In genomic region chr13:98366469-98367275, GRCm38 (mm10) we compare ENCODE assay signal across 8 mouse cellular contexts. TPM values are rescaled to one million over a fixed set of nuclear protein-coding genes. Genes with fewer than 3 reads are reported as not detected.
DNase-seq lines count a peak whose midpoint lies in the region; ATAC-seq and TF ChIP-seq lines count a peak whose summit lies in the region.

No protein-coding gene starts in this region.

- peak overlapping the region; percentile 7; the same call in 1 of the 2 replicates for H3K4me3 ChIP-seq in heart, postnatal 0 days (ENCODE audit: low read depth, low read length)
- H3K4me3 ChIP-seq in hindbrain, embryonic 14.5 days (replicated peaks; ENCODE audit: low read length) = no peak overlapping the region
- no peak overlapping the region for H3K4me3 ChIP-seq in myocyte

- H3K9me3 ChIP-seq in heart, postnatal 0 days (replicated peaks; ENCODE audit: control insufficient read depth, low read length) = no peaks in the 10 kb centered on the region
- 0 out of 2 replicates have a peak, but pooled peaks cover 4% of the 10 kb centered on the region for H3K9me3 ChIP-seq in hindbrain, embryonic 14.5 days (ENCODE audit: control insufficient read depth, low read length)

- H3K4me1 ChIP-seq in heart, postnatal 0 days (ENCODE audit: control insufficient read depth, insufficient read depth) = no peaks in the 10 kb centered on the region
- H3K4me1 ChIP-seq in hindbrain, embryonic 14.5 days (replicated peaks; ENCODE audit: control insufficient read depth, insufficient read depth, low read length) = no peaks in the 10 kb centered on the region

- no peak overlapping the region for H3K9ac ChIP-seq in heart, postnatal 0 days (replicated peaks; ENCODE audit: low read depth, low read length)
- no peak overlapping the region for H3K9ac ChIP-seq in hindbrain, embryonic 14.5 days

- no peak for TF ChIP-seq CTCF in heart, postnatal 0 days (IDR thresholded peaks at IDR 0.05; ENCODE audit: low read depth)

- ATAC-seq in heart, postnatal 0 days (ENCODE audit: insufficient read depth, low read depth) = no peak
- ATAC-seq in hindbrain, embryonic 14.5 days (ENCODE audit: low FRiP score) = no peak

- TF ChIP-seq EP300 in heart, postnatal 0 days (IDR thresholded peaks at IDR 0.05; ENCODE audit: low read depth) = no peak

- H3ac ChIP-seq in myocyte (ENCODE audit: control insufficient read depth, insufficient read length) = no peak overlapping the region

- DNase-seq in heart, postnatal 0 days (ENCODE audit: low spot score) = no peak
- no peak for DNase-seq in heart, adult 18-20 months
- peak; percentile 58 for DNase-seq in embryo, embryonic 10 days (ENCODE audit: low spot score)
- DNase-seq in hindbrain, embryonic 14.5 days (ENCODE audit: low spot score) = no peak
- no peak for DNase-seq in left cerebral cortex, adult 8-10 months (ENCODE audit: low spot score in 2 of 2)
- no peak for DNase-seq in spleen, postnatal 36 days (ENCODE audit: low spot score in 2 of 2)
- no peak for DNase-seq in ovary, postnatal 14 days (ENCODE audit: low spot score)

- no peak overlapping the region for H3K27ac ChIP-seq in heart, postnatal 0 days (ENCODE audit: low read depth)
- no peak overlapping the region for H3K27ac ChIP-seq in hindbrain, embryonic 14.5 days

- H3K36me3 ChIP-seq in heart, postnatal 0 days (replicated peaks; ENCODE audit: control insufficient read depth, insufficient read depth, low read length) = no peaks in the 10 kb centered on the region
- H3K36me3 ChIP-seq in hindbrain, embryonic 14.5 days (replicated peaks; ENCODE audit: control insufficient read depth, insufficient read depth) = no peaks in the 10 kb centered on the region
- H3K36me3 ChIP-seq in myocyte (ENCODE audit: control insufficient read depth, insufficient read depth) = no peaks in the 10 kb centered on the region

- no peak for TF ChIP-seq POLR2A in myocyte (IDR thresholded peaks at IDR 0.05; ENCODE audit: insufficient read length, low read depth)

- 2% methylated on average over 43 of the region's 43 CpGs for WGBS in heart, postnatal 0 days
- WGBS in hindbrain, embryonic 14.5 days = 2% methylated on average over 43 of the region's 43 CpGs

- H3K4me2 ChIP-seq in heart, postnatal 0 days (ENCODE audit: low read depth, low read length) = peak overlapping the region; percentile 1; the same call in 1 of the 2 replicates
- H3K4me2 ChIP-seq in hindbrain, embryonic 14.5 days (replicated peaks) = peak overlapping the region; percentile 25
- H3K4me2 ChIP-seq in myocyte (ENCODE audit: low read depth) = peak overlapping the region; percentile 18

- H3K79me2 ChIP-seq in myocyte (ENCODE audit: control insufficient read depth, insufficient read depth) = no peaks in the 10 kb centered on the region

- peaks cover 91% of the 10 kb centered on the region for H3K27me3 ChIP-seq in heart, postnatal 0 days (ENCODE audit: control insufficient read depth, insufficient read depth, low read length)
- peaks cover 92% of the 10 kb centered on the region for H3K27me3 ChIP-seq in hindbrain, embryonic 14.5 days (ENCODE audit: control insufficient read depth, insufficient read depth, low read length)
- peaks cover 25% of the 10 kb centered on the region for H3K27me3 ChIP-seq in myocyte (ENCODE audit: control insufficient read depth, insufficient read depth, insufficient read length)

TF ChIP-seq in myocyte, 11 proteins besides CTCF, POLR2A, EP300 and RAD21:
- TF ChIP-seq MAX (IDR thresholded peaks at IDR 0.05; ENCODE audit: low read depth) (no peak), POLR2AphosphoS2 (IDR thresholded peaks at IDR 0.05; ENCODE audit: insufficient read length, low read depth) (no peak), SRF (IDR thresholded peaks at IDR 0.05; ENCODE audit: control insufficient read depth, insufficient read length, low read depth) (no peak), REST (IDR thresholded peaks at IDR 0.05; ENCODE audit: insufficient read depth, insufficient read length) (no peak), TCF3 (IDR thresholded peaks at IDR 0.05; ENCODE audit: insufficient read length, low read depth) (no peak), USF1 (IDR thresholded peaks at IDR 0.05; ENCODE audit: low read depth) (no peak), CEBPB (IDR thresholded peaks at IDR 0.05; ENCODE audit: insufficient read depth, poor library complexity, severe bottlenecking) (no peak), E2F4 (IDR thresholded peaks at IDR 0.05; ENCODE audit: insufficient read depth) (no peak), MYOD1 (IDR thresholded peaks at IDR 0.05; ENCODE audit: control insufficient read depth in 1 of 3, insufficient read length in 2 of 3, low read depth in 2 of 3) (no peak)

RNA-seq across cellular contexts. Expression of gene Foxd1, which starts 12.6 kb away (rescaled TPM):
- not detected in 2 replicates for total RNA-seq in heart, postnatal 0 days (2014; rRNA removed; ENCODE audit: low replicate concordance)
- polyA plus RNA-seq in heart, postnatal 0 days (2015; fragmentation: Nextera tagmentation; extraction: Ambion mirVana) = not detected in 2 replicates
- total RNA-seq in heart, adult 18-20 months (2021) = under 1 TPM; 0.05 to 0.08 TPM
- 0.89 and 1.1 TPM in 2 replicates for polyA plus RNA-seq in hindbrain, embryonic 14.5 days (2014; fragmentation: Nextera tagmentation; extraction: Ambion mirVana)
- 0.37 TPM for polyA plus RNA-seq in myocyte (2012; fragmentation: generic; extraction: Trizol)
- 1 to 10 TPM; 1.3 to 1.6 (median 1.5) TPM for total RNA-seq in left cerebral cortex, adult 8-10 months (2022)

RNA-seq across cellular contexts. Expression of gene Btf3, which starts 49.9 kb away (rescaled TPM):
- 208 and 210 TPM in 2 replicates for total RNA-seq in heart, postnatal 0 days (2014; rRNA removed; ENCODE audit: low replicate concordance)
- polyA plus RNA-seq in heart, postnatal 0 days (2015; fragmentation: Nextera tagmentation; extraction: Ambion mirVana) = 384 and 393 TPM in 2 replicates
- 100 to 1,000 TPM; 195 to 218 TPM for total RNA-seq in heart, adult 18-20 months (2021)
- 498 and 539 TPM in 2 replicates for polyA plus RNA-seq in hindbrain, embryonic 14.5 days (2014; fragmentation: Nextera tagmentation; extraction: Ambion mirVana)
- polyA plus RNA-seq in myocyte (2012; fragmentation: generic; extraction: Trizol) = 1,134 TPM
- 100 to 1,000 TPM; 167 to 188 (median 185) TPM for total RNA-seq in left cerebral cortex, adult 8-10 months (2022)
